Mouse (Mus musculus) c-Kit-positive CD71-negative TER-119-negative erythroid progenitor cells, embryonic 14.5 days (primary cell): ENCODE measurements at regions not wholly inside any gene's neighbourhood (a gene's known extent, or its start where the extent isn't known, plus 50 kb on each side); places are given as distances from the start of the nearest gene placed in this dataset.

Experiments
- DNase-seq: peaks from one replicate; pipeline ENCODE4 v3.0.0-alpha.2; 2013; ENCODE audit warnings: low read depth

GRCm38 (mm10) chr7:130073890-130074819 is 446.0 kb downstream of the Ate1 start:
- DNase-seq: peak; percentile 20

- DNase-seq: no peak
Observed at GRCm38 (mm10) chr7:130082662-130083061, 437.5 kb downstream of the Ate1 start.

GRCm38 (mm10) chr7:130085706-130086105 is 434.5 kb downstream of the Ate1 start:
- DNase-seq: no peak

GRCm38 (mm10) chr7:130089896-130090610 is 430.1 kb downstream of the Ate1 start:
- no peak for DNase-seq

GRCm38 (mm10) chr7:130091942-130092341 is 428.2 kb downstream of the Ate1 start:
- no peak for DNase-seq

- no peak for DNase-seq
Observed at GRCm38 (mm10) chr7:130095141-130095540, 425.0 kb downstream of the Ate1 start.

GRCm38 (mm10) chr7:130098606-130099005 is 421.6 kb downstream of the Ate1 start:
- no peak for DNase-seq

GRCm38 (mm10) chr7:130102671-130103070 is 417.5 kb downstream of the Ate1 start:
- DNase-seq: no peak

- DNase-seq: no peak
Observed at GRCm38 (mm10) chr7:130106961-130107360, 413.2 kb downstream of the Ate1 start.

GRCm38 (mm10) chr7:130108362-130108761 is 411.8 kb downstream of the Ate1 start:
- DNase-seq: no peak
